Mouse (Mus musculus) lung, adult 2 months (tissue): ENCODE measurements around the gene Gm20388.

Source experiments
- CTCF ChIP-seq: fragments of 200-500 bp; IDR thresholded peaks from 2 replicates; pipeline ENCODE4 v1.5.1; 2011; ENCODE audit warnings: mild to moderate bottlenecking, low read length, control low read depth; ENCODE audit not compliant: insufficient read depth
- POLR2A ChIP-seq: fragments of 200-500 bp; IDR thresholded peaks from 2 replicates; pipeline ENCODE4 v1.6.1; 2011; ENCODE audit warnings: low read depth, mild to moderate bottlenecking, control low read depth, low read length, borderline replicate concordance; ENCODE audit errors: extremely low read depth

- TF ChIP-seq CTCF (no peak), POLR2A (no peak)
These were observed 1991.0 kb downstream of the Gm20388 start for GRCm38 (mm10) chr8:121901498-121902236.
